Mouse (Mus musculus) bone marrow, adult 2 months (tissue): ENCODE measurements around the gene Homer2. TPM values are rescaled to one million over a fixed set of nuclear protein-coding genes. Genes with fewer than 3 reads are reported as not detected.

Experiments
- H3K27ac ChIP-seq: fragments of 200-500 bp; 2 replicates; pipeline ENCODE4 v1.5.1; 2012; ENCODE audit warnings: low read depth, mild to moderate bottlenecking, control low read depth, inconsistent platforms, low read length; ENCODE audit not compliant: control insufficient read depth, poor library complexity, insufficient read depth
- H3K4me1 ChIP-seq: fragments of 200-500 bp; 2 replicates; pipeline ENCODE4 v1.6.1; 2011; ENCODE audit warnings: low read length; ENCODE audit not compliant: control insufficient read depth, insufficient read depth
- H3K4me3 ChIP-seq: fragments of 200-500 bp; replicated peaks from 2 replicates; pipeline ENCODE3; 2011; ENCODE audit warnings: mild to moderate bottlenecking, low read depth, low read length, control low read depth; ENCODE audit not compliant: control insufficient read depth
- CTCF ChIP-seq: fragments of 200-500 bp; IDR thresholded peaks from 2 replicates; pipeline ENCODE4 v1.5.1; 2011; ENCODE audit warnings: low read length, control low read depth; ENCODE audit not compliant: control insufficient read depth, insufficient read depth
- POLR2A ChIP-seq: fragments of 200-500 bp; IDR thresholded peaks from 2 replicates; pipeline ENCODE4 v1.6.1; 2011; ENCODE audit warnings: low read depth, mild to moderate bottlenecking, control low read depth, low read length, borderline replicate concordance; ENCODE audit not compliant: control insufficient read depth
- WGBS: fragments of 180-500 bp; shearing (Covaris S2); methylation state at CpG from one replicate; pipeline ENCODE4 v1.1.7; 2018; 5-methylcytosine and 5-hydroxymethylcytosine counted together
- polyA plus RNA-seq: library from polyadenylated mRNA; stranded (reverse); fragments of >200 nt; gene quantifications from 2 replicates; pipeline ENCODE4 v1.2.4, GENCODE M21; 2011; ENCODE audit warnings: low replicate concordance; ENCODE audit not compliant: missing spikeins, insufficient read depth, insufficient read length

Homer2 gene
- polyA plus RNA-seq, 1 experiment, result 2.1 TPM

GRCm38 (mm10) chr7:81672735-81673291 lies 34.5 kb downstream of the Homer2 start:
- no peak for TF ChIP-seq CTCF
- no peak for TF ChIP-seq POLR2A
- WGBS, result 55% methylated on average over 10 of the region's 10 CpGs

GRCm38 (mm10) chr7:81667156-81667555 lies 40.2 kb downstream of the Homer2 start:
- no peak overlapping the region for H3K27ac ChIP-seq
- TF ChIP-seq POLR2A (no peak), CTCF (no peak)
- WGBS, result 73% methylated on average over 4 of the region's 4 CpGs
- H3K4me3 ChIP-seq, result no peak overlapping the region
- no peaks in the 10 kb centered on the region for H3K4me1 ChIP-seq

More at GRCm38 (mm10) chr7:81672735-81673291, 34.5 kb downstream of the Homer2 start:
- no peak overlapping the region for H3K27ac ChIP-seq
- H3K4me1 ChIP-seq, result no peaks in the 10 kb centered on the region
- H3K4me3 ChIP-seq, result no peak overlapping the region

- H3K4me1 ChIP-seq, result no peaks in the 10 kb centered on the region
- H3K27ac ChIP-seq, result no peak overlapping the region
- TF ChIP-seq CTCF, result no peak
- no peak for TF ChIP-seq POLR2A
- 26% methylated on average over 9 of the region's 9 CpGs for WGBS
- H3K4me3 ChIP-seq, result no peak overlapping the region
Observed at GRCm38 (mm10) chr7:81666585-81666984, 40.7 kb downstream of the Homer2 start.

- no peak for TF ChIP-seq POLR2A
- TF ChIP-seq CTCF, result no peak
- H3K4me1 ChIP-seq, result no peaks in the 10 kb centered on the region
- no peak overlapping the region for H3K4me3 ChIP-seq
- 49% methylated on average over 3 of the region's 3 CpGs for WGBS
- H3K27ac ChIP-seq, result no peak overlapping the region
Observed at GRCm38 (mm10) chr7:81663057-81663456, 44.3 kb downstream of the Homer2 start.

- Histone ChIP-seq H3K27ac (no peak overlapping the region), H3K4me3 (no peak overlapping the region), H3K4me1 (no peaks in the 10 kb centered on the region)
- 79% methylated on average over 2 of the region's 2 CpGs for WGBS
- TF ChIP-seq POLR2A, result no peak
- TF ChIP-seq CTCF, result no peak
Observed at GRCm38 (mm10) chr7:81657631-81658347, 49.5 kb downstream of the Homer2 start.

GRCm38 (mm10) chr7:81657055-81657454 lies 50.3 kb downstream of the Homer2 start:
- WGBS, result 69% methylated on average over 3 of the region's 3 CpGs
- TF ChIP-seq CTCF (no peak), POLR2A (no peak)
- H3K4me1 ChIP-seq, result no peaks in the 10 kb centered on the region
- no peak overlapping the region for H3K4me3 ChIP-seq
- no peak overlapping the region for H3K27ac ChIP-seq

- TF ChIP-seq CTCF (no peak), POLR2A (no peak)
- Histone ChIP-seq H3K27ac (no peak overlapping the region), H3K4me1 (no peaks in the 10 kb centered on the region), H3K4me3 (no peak overlapping the region)
- 76% methylated on average over 8 of the region's 8 CpGs for WGBS
Observed at GRCm38 (mm10) chr7:81656635-81657034, 50.7 kb downstream of the Homer2 start.

GRCm38 (mm10) chr7:81654946-81655718 lies 52.2 kb downstream of the Homer2 start:
- Histone ChIP-seq H3K4me3 (no peak overlapping the region), H3K27ac (no peak overlapping the region), H3K4me1 (no peaks in the 10 kb centered on the region)
- TF ChIP-seq POLR2A (no peak), CTCF (no peak)
- WGBS, result 82% methylated on average over 9 of the region's 9 CpGs
